Mouse (Mus musculus): ENCODE data around the gene Gm10392. TPM values are rescaled to one million over a fixed set of nuclear protein-coding genes. Genes with fewer than 3 reads are reported as not detected.

Gm10392 gene
- polyA plus RNA-seq, 1 experiment from 2014 or later: 0.19 TPM

DNA sequence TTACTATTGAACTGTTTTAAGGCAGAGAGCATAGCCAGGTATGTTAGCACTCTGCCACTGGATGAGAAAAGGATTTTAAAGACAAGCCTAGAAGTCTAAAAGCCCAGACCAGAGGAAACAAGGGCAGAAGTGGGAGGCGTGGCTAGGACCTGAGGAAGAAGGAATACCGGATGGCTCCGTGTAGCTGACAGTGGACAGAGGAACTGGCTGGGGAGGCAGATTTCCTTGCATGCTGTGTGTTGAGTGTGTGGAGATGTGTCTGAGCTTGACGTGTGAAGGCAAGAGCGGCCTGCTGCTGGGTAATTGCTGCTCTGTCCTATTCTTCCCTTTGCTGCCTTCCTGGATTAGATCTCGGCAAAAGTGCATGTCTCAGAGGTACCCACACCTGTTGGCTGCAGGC is 16.5 kb downstream of the Gm10392 start:
- no peak for ATAC-seq (replicated peaks; ENCODE audit: low FRiP score)
- H3K9me3 ChIP-seq (ENCODE audit: control insufficient read depth, low read length): no peaks in the 10 kb centered on the region
- DNase-seq (ENCODE audit: low spot score): no peak
- H3K4me1 ChIP-seq (replicated peaks; ENCODE audit: control insufficient read depth, insufficient read depth, low read length): peaks cover 10% of the 10 kb centered on the region
- H3K27ac ChIP-seq (ENCODE audit: low read depth, low read length): no peak overlapping the region
- H3K4me3 ChIP-seq (ENCODE audit: low read depth, low read length): no peak overlapping the region
- 90% methylated on average over 6 of the region's 6 CpGs for WGBS
- H3K9ac ChIP-seq (ENCODE audit: low read length): no peak overlapping the region
- H3K27me3 ChIP-seq (ENCODE audit: control insufficient read depth, insufficient read depth, low read length): no peaks in the 10 kb centered on the region
- no peak overlapping the region for H3K4me2 ChIP-seq (ENCODE audit: low read depth, low read length, severe bottlenecking)
- H3K36me3 ChIP-seq (ENCODE audit: control insufficient read depth, insufficient read depth, low read length): peaks cover 3% of the 10 kb centered on the region; the same call in 1 of the 2 replicates

DNA sequence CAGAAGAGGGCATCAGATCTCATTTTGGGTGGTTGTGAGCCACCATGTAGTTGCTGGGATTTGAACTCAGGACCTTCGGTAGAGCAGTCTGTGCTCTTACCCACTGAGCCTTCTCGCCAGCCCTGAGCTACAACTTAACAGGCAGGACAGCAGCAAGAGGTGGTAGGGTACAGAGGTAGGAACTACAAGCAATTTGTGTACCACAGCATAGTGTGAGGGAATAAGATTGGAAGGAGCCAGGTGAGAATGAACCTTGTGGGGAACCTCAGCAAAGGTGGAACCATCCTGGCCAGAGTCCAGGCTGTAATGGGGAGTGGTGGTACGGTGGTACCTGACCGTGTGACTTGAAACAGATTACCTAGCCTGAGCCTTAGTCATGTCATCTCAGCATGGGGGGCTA is 17.0 kb downstream of the Gm10392 start:
- no peak for DNase-seq (ENCODE audit: low spot score)
- Histone ChIP-seq H3K4me2 (ENCODE audit: low read depth, low read length, severe bottlenecking) (no peak overlapping the region), H3K27me3 (ENCODE audit: control insufficient read depth, insufficient read depth, low read length) (no peaks in the 10 kb centered on the region), H3K4me1 (replicated peaks; ENCODE audit: control insufficient read depth, insufficient read depth, low read length) (peaks cover 15% of the 10 kb centered on the region), H3K36me3 (ENCODE audit: control insufficient read depth, insufficient read depth, low read length) (peaks cover 3% of the 10 kb centered on the region; the same call in 1 of the 2 replicates), H3K27ac (ENCODE audit: low read depth, low read length) (no peak overlapping the region), H3K4me3 (ENCODE audit: low read depth, low read length) (no peak overlapping the region), H3K9ac (ENCODE audit: low read length) (no peak overlapping the region), H3K9me3 (ENCODE audit: control insufficient read depth, low read length) (no peaks in the 10 kb centered on the region)
- WGBS: 94% methylated on average over 4 of the region's 4 CpGs
- no peak for ATAC-seq (replicated peaks; ENCODE audit: low FRiP score)

DNA sequence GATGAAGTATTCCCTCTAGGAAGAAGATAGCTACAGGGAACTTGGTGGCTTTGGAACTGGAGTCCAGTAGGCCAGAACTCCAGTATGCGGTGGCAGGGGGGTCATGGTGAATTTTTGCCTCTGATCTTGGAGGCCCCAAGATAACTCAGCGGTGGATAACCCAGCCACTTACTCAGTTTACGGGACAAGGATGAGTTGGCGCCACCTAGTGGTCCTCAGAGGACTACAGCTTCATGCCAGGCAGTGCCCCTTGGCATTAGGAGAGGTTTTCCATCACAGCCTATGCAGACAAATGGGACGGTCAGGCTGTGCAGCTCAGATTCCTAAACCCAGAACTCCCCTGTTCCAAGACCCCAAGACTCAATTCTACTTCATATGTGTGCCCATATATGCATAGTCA is 17.6 kb downstream of the Gm10392 start:
- no peak overlapping the region for H3K27ac ChIP-seq (ENCODE audit: low read depth, low read length)
- H3K4me2 ChIP-seq (ENCODE audit: low read depth, low read length, severe bottlenecking): no peak overlapping the region
- H3K4me1 ChIP-seq (replicated peaks; ENCODE audit: control insufficient read depth, insufficient read depth, low read length): peaks cover 16% of the 10 kb centered on the region
- no peak overlapping the region for H3K4me3 ChIP-seq (ENCODE audit: low read depth, low read length)
- peak; percentile 85 for DNase-seq (ENCODE audit: low spot score)
- no peaks in the 10 kb centered on the region for H3K9me3 ChIP-seq (ENCODE audit: control insufficient read depth, low read length)
- 30% methylated on average over 5 of the region's 5 CpGs for WGBS
- peaks cover 3% of the 10 kb centered on the region; the same call in 1 of the 2 replicates for H3K36me3 ChIP-seq (ENCODE audit: control insufficient read depth, insufficient read depth, low read length)
- no peak overlapping the region for H3K9ac ChIP-seq (ENCODE audit: low read length)
- no peak; the same call in 1 of the 2 replicates for ATAC-seq (replicated peaks; ENCODE audit: low FRiP score)
- H3K27me3 ChIP-seq (ENCODE audit: control insufficient read depth, insufficient read depth, low read length): no peaks in the 10 kb centered on the region

DNA sequence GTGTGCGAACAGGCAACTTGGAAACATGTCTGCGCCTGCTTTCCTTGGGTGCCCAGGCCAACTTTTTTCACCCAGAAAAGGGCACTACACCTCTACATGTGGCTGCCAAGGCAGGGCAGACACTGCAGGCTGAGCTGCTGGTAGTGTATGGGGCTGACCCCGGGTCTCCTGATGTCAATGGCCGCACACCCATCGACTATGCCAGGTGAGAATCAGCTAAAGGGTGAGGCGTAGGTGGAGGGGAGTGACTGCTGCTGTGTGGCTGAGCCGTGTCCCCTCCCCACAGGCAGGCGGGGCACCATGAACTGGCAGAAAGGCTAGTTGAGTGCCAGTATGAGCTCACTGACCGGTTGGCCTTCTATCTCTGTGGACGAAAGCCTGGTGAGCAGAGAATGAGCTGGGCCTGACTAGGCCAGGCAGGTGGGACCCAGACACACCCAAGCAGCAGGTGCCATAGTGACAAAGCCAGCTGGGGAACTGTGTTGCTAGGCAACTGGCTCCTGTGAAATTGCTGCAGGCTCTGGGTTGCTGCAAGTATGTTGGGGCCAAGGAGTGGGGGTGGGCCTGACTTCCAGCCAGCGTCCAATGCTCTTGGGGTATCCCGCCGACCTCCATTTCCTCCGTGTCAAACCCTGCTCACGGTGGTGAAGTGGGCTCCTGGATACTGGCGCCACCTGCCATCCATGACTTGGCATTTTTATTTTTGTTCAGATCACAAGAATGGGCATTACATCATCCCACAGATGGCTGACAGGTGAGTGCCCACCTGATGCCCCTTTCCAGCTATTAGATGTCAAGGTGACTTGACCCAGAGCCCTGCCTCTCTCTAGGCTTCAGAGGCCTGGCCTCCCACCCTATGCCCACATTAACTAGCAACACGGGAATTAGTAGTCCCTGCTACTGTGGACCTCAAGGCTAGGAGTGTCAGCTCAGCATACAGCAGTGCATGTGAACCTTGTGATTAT is 18.4 kb downstream of the Gm10392 start:
- peaks cover 1% of the 10 kb centered on the region; the same call in 1 of the 2 replicates for H3K36me3 ChIP-seq (ENCODE audit: control insufficient read depth, insufficient read depth, low read length)
- no peak overlapping the region for H3K4me2 ChIP-seq (ENCODE audit: low read depth, low read length, severe bottlenecking)
- 85% methylated on average over 17 of the region's 17 CpGs for WGBS
- no peaks in the 10 kb centered on the region for H3K9me3 ChIP-seq (ENCODE audit: control insufficient read depth, low read length)
- no peak overlapping the region for H3K4me3 ChIP-seq (ENCODE audit: low read depth, low read length)
- DNase-seq (ENCODE audit: low spot score) (peak; percentile 52), ATAC-seq (replicated peaks; ENCODE audit: low FRiP score) (no peak)
- no peak overlapping the region for H3K9ac ChIP-seq (ENCODE audit: low read length)
- H3K27me3 ChIP-seq (ENCODE audit: control insufficient read depth, insufficient read depth, low read length): no peaks in the 10 kb centered on the region
- peaks cover 16% of the 10 kb centered on the region for H3K4me1 ChIP-seq (replicated peaks; ENCODE audit: control insufficient read depth, insufficient read depth, low read length)
- H3K27ac ChIP-seq (ENCODE audit: low read depth, low read length): no peak overlapping the region

DNA sequence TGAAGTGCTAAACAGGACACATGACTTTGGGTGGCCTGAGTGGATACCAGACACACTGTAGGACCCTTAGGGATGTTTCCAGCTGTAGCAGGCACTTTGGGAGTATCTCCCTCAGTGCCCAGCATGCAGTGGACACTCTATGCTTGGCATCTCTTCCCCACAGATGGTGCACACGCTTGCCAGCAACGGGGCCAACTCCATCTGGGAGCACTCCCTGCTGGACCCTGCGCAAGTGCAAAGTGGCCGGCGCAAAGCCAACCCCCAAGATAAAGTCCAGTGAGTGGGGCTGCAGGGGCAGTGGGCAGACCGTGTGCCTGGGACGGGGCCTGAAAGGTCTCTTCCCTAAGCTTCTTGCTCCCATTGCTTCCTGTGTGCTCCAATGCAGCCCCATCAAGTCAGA is 19.6 kb downstream of the Gm10392 start:
- no peak for DNase-seq (ENCODE audit: low spot score)
- H3K27me3 ChIP-seq (ENCODE audit: control insufficient read depth, insufficient read depth, low read length): no peaks in the 10 kb centered on the region
- no peaks in the 10 kb centered on the region for H3K9me3 ChIP-seq (ENCODE audit: control insufficient read depth, low read length)
- H3K4me2 ChIP-seq (ENCODE audit: low read depth, low read length, severe bottlenecking): no peak overlapping the region
- WGBS: 90% methylated on average over 7 of the region's 7 CpGs
- H3K36me3 ChIP-seq (ENCODE audit: control insufficient read depth, insufficient read depth, low read length): no peaks in the 10 kb centered on the region; the same call in 1 of the 2 replicates
- no peak for ATAC-seq (replicated peaks; ENCODE audit: low FRiP score)
- H3K4me3 ChIP-seq (ENCODE audit: low read depth, low read length): no peak overlapping the region
- no peak overlapping the region for H3K9ac ChIP-seq (ENCODE audit: low read length)
- H3K27ac ChIP-seq (ENCODE audit: low read depth, low read length): no peak overlapping the region
- peaks cover 28% of the 10 kb centered on the region for H3K4me1 ChIP-seq (replicated peaks; ENCODE audit: control insufficient read depth, insufficient read depth, low read length)

DNA sequence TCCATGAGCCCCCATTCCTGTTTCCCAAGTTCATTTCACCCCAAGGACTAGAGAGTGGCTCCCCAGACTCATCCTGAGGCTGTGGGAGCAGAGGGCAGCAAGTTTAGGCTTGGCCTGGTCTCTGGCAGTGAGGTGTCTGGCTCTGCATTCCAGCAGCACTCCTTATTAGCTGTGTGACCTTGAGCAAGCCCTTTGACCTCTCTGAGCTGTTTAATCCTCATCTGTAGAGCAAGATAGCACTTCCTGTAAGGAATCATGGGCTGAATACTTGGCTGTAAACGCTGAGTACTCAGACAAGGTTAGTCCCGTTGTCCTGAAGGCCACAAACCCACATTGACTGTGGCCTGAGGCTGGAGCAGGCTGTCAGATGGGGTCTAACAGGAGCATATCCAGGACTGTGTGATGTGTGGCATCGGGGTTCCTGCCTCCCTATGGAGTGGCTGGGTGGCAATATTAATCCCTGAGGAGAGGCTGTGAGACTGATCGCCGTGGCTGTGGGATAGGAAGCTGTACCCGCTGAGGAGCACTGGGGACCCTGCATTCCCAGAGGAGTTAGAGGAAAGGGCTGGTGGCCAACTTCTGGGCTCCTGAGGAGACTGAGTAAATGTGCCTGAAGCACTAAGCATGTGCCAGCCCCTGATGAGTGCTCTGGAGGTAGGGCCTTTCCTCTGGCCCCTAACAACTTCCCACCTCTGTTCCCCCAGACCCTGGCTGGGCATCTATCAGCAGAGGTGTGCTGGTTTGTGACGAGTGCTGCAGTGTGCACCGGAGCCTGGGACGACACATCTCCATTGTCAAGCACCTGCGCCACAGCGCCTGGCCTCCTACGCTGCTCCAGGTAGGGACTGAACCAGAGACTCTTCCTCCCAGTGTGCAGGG is 20.5 kb downstream of the Gm10392 start:
- ATAC-seq (replicated peaks; ENCODE audit: low FRiP score) (no peak), DNase-seq (ENCODE audit: low spot score) (no peak)
- Histone ChIP-seq H3K27ac (ENCODE audit: low read depth, low read length) (0 out of 2 replicates have a peak overlapping the region, but pooled peaks have one; percentile 8), H3K9ac (ENCODE audit: low read length) (peak overlapping the region; percentile 29), H3K36me3 (ENCODE audit: control insufficient read depth, insufficient read depth, low read length) (no peaks in the 10 kb centered on the region), H3K4me1 (replicated peaks; ENCODE audit: control insufficient read depth, insufficient read depth, low read length) (peaks cover 31% of the 10 kb centered on the region), H3K9me3 (ENCODE audit: control insufficient read depth, low read length) (no peaks in the 10 kb centered on the region), H3K4me3 (ENCODE audit: low read depth, low read length) (no peak overlapping the region), H3K4me2 (ENCODE audit: low read depth, low read length, severe bottlenecking) (no peak overlapping the region), H3K27me3 (ENCODE audit: control insufficient read depth, insufficient read depth, low read length) (no peaks in the 10 kb centered on the region)
- 75% methylated on average over 12 of the region's 12 CpGs for WGBS

DNA sequence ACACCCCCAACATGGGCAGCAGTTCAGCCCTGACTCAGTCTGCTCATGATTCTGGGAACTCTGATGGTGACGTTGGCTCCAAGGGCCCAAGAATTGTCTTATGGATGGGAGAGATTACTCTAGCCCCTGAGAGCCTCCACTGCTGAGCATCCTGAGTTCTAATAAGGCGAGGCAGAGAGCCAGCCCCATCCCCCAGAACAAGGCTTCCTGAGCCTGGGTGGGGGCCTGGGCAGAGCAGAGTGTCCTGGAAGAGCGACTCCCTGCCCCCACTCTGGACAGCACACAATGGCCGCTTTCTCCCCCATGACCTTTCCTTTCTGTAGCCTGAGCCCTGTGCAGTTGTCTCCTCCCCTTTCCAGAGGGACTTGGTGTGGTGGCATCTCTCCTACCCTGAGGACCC is 21.1 kb downstream of the Gm10392 start:
- H3K4me1 ChIP-seq (replicated peaks; ENCODE audit: control insufficient read depth, insufficient read depth, low read length): peaks cover 31% of the 10 kb centered on the region
- WGBS: 28% methylated on average over 4 of the region's 4 CpGs
- DNase-seq (ENCODE audit: low spot score): no peak
- ATAC-seq (replicated peaks; ENCODE audit: low FRiP score): no peak
- H3K9ac ChIP-seq (ENCODE audit: low read length): peak overlapping the region; percentile 29
- no peaks in the 10 kb centered on the region for H3K36me3 ChIP-seq (ENCODE audit: control insufficient read depth, insufficient read depth, low read length)
- no peak overlapping the region; the same call in 1 of the 2 replicates for H3K27ac ChIP-seq (ENCODE audit: low read depth, low read length)
- no peaks in the 10 kb centered on the region for H3K27me3 ChIP-seq (ENCODE audit: control insufficient read depth, insufficient read depth, low read length)
- no peak overlapping the region for H3K4me3 ChIP-seq (ENCODE audit: low read depth, low read length)
- H3K4me2 ChIP-seq (ENCODE audit: low read depth, low read length, severe bottlenecking): no peak overlapping the region
- no peaks in the 10 kb centered on the region for H3K9me3 ChIP-seq (ENCODE audit: control insufficient read depth, low read length)

DNA sequence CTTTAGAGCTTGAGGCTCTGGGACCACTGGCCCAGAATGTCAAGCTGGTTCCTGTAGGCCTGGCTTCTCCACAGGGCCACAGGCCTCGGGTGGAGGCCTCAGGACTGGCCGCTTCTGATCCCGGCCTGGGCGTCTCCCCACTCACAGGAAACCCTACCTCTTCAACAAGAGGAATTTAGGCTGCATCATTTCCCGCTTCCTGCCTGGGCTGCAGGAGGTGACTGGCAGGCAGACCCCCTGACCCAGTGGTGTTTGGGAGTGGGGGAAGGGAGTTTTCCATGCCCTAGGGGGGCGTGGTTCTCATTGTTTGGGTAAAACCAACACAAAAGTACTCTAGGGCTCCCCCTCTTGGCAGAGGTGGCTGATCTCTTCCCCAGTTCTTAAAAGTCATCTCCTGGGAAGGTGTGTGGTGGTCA is 21.6 kb downstream of the Gm10392 start:
- Histone ChIP-seq H3K9me3 (ENCODE audit: control insufficient read depth, low read length) (no peaks in the 10 kb centered on the region), H3K27ac (ENCODE audit: low read depth, low read length) (peak overlapping the region; percentile 31; the same call in 1 of the 2 replicates), H3K9ac (ENCODE audit: low read length) (no peak overlapping the region), H3K4me2 (ENCODE audit: low read depth, low read length, severe bottlenecking) (0 out of 2 replicates have a peak overlapping the region, but pooled peaks have one; percentile 8), H3K4me3 (ENCODE audit: low read depth, low read length) (no peak overlapping the region), H3K4me1 (replicated peaks; ENCODE audit: control insufficient read depth, insufficient read depth, low read length) (peaks cover 32% of the 10 kb centered on the region), H3K36me3 (ENCODE audit: control insufficient read depth, insufficient read depth, low read length) (no peaks in the 10 kb centered on the region), H3K27me3 (ENCODE audit: control insufficient read depth, insufficient read depth, low read length) (no peaks in the 10 kb centered on the region)
- no peak for ATAC-seq (replicated peaks; ENCODE audit: low FRiP score)
- 22% methylated on average over 6 of the region's 6 CpGs for WGBS
- peak; percentile 77 for DNase-seq (ENCODE audit: low spot score)
